Mouse (Mus musculus) small intestine, adult 2 months (tissue): ENCODE measurements around the gene Hnrnpab.

Experiments
- CTCF ChIP-seq: fragments of 200-500 bp; IDR thresholded peaks from 2 replicates; pipeline ENCODE4 v1.5.1; 2012; ENCODE audit warnings: low read depth, mild to moderate bottlenecking, control low read depth, inconsistent platforms, low read length, moderate library complexity, mixed read lengths; ENCODE audit not compliant: insufficient replicate concordance, insufficient read length; ENCODE audit errors: extremely low read depth
- POLR2A ChIP-seq: fragments of 200-500 bp; IDR thresholded peaks from 2 replicates; pipeline ENCODE4 v1.6.1; 2012; ENCODE audit warnings: low read depth, mild to moderate bottlenecking, control low read depth, inconsistent platforms, low read length, moderate library complexity

DNA sequence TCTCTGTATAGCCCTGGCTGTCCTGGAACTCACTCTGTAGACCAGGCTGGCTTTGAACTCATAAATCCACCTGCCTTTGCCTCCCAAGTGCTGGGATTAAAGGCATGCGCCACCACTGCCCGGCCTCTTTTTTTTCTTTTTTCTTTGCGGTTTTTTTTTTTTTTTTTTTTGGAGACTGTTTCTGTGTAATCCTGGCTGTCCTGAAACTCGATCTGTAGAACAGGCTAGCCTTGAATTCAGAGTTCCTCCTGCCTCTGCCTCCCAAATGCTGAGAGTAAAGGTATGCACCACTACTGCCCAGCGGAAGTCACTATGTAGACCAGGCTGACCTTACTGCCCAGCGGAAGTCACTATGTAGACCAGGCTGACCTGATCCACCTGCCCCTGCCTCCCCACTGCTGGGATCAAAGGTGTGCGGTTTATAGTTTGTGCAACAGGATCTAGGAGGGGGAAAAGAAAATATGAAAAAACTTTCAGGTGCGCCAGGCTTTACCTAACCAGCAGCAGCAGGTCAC lies 12.3 kb upstream of the Hnrnpab start:
- no peak for TF ChIP-seq CTCF
- no peak for TF ChIP-seq POLR2A
